Mouse (Mus musculus) CD4-positive helper T cell, adult 2 months (primary cell): ENCODE measurements around the gene Sucnr1.

ENCODE experiments used
- DNase-seq: peaks from one replicate; pipeline ENCODE4 v3.0.0-alpha.2; 2012; ENCODE audit warnings: low read depth, missing footprints, low spot score

Gene Sucnr1

DNA sequence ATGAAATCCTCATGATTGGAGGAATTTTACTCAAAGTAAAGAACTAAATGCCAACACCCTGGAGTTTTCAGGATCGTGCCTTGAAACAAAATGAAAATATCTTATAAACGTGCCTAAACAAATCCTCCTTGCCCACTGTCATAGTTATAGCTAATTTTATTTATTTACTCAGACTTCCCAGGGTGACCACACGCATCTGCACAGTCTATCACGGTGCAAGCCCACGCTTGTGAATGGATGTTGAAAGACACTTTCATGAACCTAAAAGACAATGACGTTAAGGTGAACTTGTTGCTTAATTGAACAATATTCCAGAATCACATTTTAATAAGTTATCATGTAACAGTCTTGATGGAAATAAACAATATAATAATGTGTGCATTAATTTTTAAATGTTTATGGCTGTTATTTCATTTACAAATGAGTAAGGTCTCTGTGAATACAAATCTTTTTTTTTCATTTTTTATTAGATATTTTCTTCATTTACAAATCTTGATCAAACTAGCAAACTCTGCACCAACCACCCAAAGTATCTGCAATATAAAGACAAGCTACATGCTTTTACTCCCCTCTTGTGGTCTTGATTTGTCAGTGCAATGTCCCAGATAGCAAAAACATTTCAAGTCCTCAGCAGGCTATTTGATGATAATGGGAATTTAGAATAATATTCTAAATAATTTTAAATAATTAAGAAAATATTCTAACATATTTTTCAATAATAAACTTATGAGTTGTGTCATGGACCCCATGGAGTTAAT is 30.4 kb downstream of the Sucnr1 start:
- no peak for DNase-seq

GRCm38 (mm10) chr3:60114571-60114970 is 32.9 kb downstream of the Sucnr1 start:
- DNase-seq = no peak

DNA sequence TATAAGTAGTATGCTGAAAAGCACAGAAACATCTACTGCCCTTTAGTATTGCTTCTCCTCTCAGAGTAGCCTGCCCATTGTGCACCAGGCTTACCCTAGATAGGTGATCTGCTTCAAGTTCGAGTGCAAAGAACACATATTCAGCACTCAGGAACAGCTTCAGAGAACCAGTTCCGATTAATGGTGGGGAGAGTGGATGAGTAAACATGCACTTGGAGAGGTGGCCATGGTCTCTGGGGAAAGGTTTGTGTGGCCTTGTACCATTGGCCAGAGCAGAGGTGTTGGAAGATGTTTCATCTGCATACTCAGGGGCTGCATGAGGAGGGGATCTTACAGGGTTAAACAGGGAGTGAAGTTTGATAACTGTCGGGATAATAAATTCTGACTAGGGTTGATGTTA is 39.8 kb downstream of the Sucnr1 start:
- no peak for DNase-seq

GRCm38 (mm10) chr3:60123859-60124794 is 42.5 kb downstream of the Sucnr1 start:
- peak; percentile 26 for DNase-seq

GRCm38 (mm10) chr3:60126564-60126963 is 44.9 kb downstream of the Sucnr1 start:
- DNase-seq = no peak

GRCm38 (mm10) chr3:60128282-60128681 is 46.6 kb downstream of the Sucnr1 start:
- peak; percentile 19 for DNase-seq

- no peak for DNase-seq
These were observed 54.1 kb downstream of the Sucnr1 start for GRCm38 (mm10) chr3:60135801-60136200.
